Mouse (Mus musculus) MEL (cell line): Measurements from ENCODE around the gene Nlk. TPM values are rescaled to one million over a fixed set of nuclear protein-coding genes. Genes with fewer than 3 reads are reported as not detected.
A peak's percentile ranks its signal among the peaks of the same experiment; 100 is the strongest.

Experiments used
- DNase-seq: peaks from one replicate; pipeline ENCODE4 v3.0.0; 2011; ENCODE audit warnings: low read depth, low spot score
- H3K27ac ChIP-seq: 2 replicates; pipeline ENCODE4 v1.5.1; 2012; ENCODE audit warnings: low read depth, mild to moderate bottlenecking, control low read depth, low read length, moderate library complexity; ENCODE audit not compliant: control insufficient read depth
- H3K27me3 ChIP-seq, 2 experiments: fragments of 150-350 bp in 1 of 2; sonication (generic) in 1 of 2; 2 replicates each; pipeline ENCODE4 v1.6.1; 2012; ENCODE audit warnings: low read length in 2 of 2, mild to moderate bottlenecking in 2 of 2, improper control_type of control experiment in 1 of 2, moderate library complexity in 1 of 2; ENCODE audit not compliant: insufficient read depth in 2 of 2, control insufficient read depth in 1 of 2
- H3K36me3 ChIP-seq, 2 experiments: 2 replicates each; pipeline ENCODE4 v1.6.1; 2012 to 2014; ENCODE audit warnings: low read length in 2 of 2, improper control_type of control experiment in 1 of 2, inconsistent platforms in 1 of 2, mild to moderate bottlenecking in 1 of 2; ENCODE audit not compliant: insufficient read depth in 2 of 2, control insufficient read depth in 1 of 2
- H3K4me1 ChIP-seq, 2 experiments: fragments of 150-350 bp in 1 of 2; sonication (generic) in 1 of 2; 2 replicates each; pipeline ENCODE4 v1.6.1; 2012; ENCODE audit warnings: low read length in 2 of 2, improper control_type of control experiment in 1 of 2, mild to moderate bottlenecking in 1 of 2; ENCODE audit not compliant: insufficient read depth in 2 of 2, control insufficient read depth in 1 of 2
- H3K4me3 ChIP-seq, 2 experiments: fragments of 150-350 bp in 1 of 2; sonication (generic) in 1 of 2; 2 replicates each; pipeline ENCODE4 v1.5.1; 2012; ENCODE audit warnings: low read depth in 2 of 2, low read length in 2 of 2, mild to moderate bottlenecking in 2 of 2, moderate library complexity in 2 of 2, control low read depth in 1 of 2, improper control_type of control experiment in 1 of 2; ENCODE audit not compliant: control insufficient read depth in 1 of 2, insufficient read depth in 1 of 2
- H3K79me2 ChIP-seq: 2 replicates; pipeline ENCODE4 v1.6.1; 2012; ENCODE audit warnings: mild to moderate bottlenecking, low read length, moderate library complexity; ENCODE audit not compliant: control insufficient read depth, poor library complexity, insufficient read depth
- H3K9ac ChIP-seq: 2 replicates; pipeline ENCODE4 v1.6.1; 2012; ENCODE audit warnings: low read depth, mild to moderate bottlenecking, control low read depth, low read length, moderate library complexity; ENCODE audit not compliant: control insufficient read depth, poor library complexity, severe bottlenecking
- H3K9me3 ChIP-seq: fragments of 150-350 bp; sonication (generic); replicated peaks from 2 replicates; pipeline ENCODE4 v1.6.1; 2012; ENCODE audit warnings: mild to moderate bottlenecking, low read length, improper control_type of control experiment, moderate library complexity; ENCODE audit not compliant: insufficient read depth
- CTCF ChIP-seq, 3 experiments: IDR thresholded peaks in 2 of 3; conservative IDR thresholded peaks in 1 of 3; 2 replicates each; pipeline ENCODE4 v1.5.1; 2011 to 2012; ENCODE audit warnings: low read length in 3 of 3, low read depth in 2 of 3, mild to moderate bottlenecking in 2 of 3, improper control_type of control experiment in 1 of 3, inconsistent platforms in 1 of 3, mixed read lengths in 1 of 3, moderate library complexity in 1 of 3; ENCODE audit not compliant: control insufficient read depth in 1 of 3, insufficient read depth in 1 of 3, poor library complexity in 1 of 3, severe bottlenecking in 1 of 3
- EP300 ChIP-seq, 2 experiments: IDR thresholded peaks; 2 replicates each; pipeline ENCODE4 v1.6.1; 2011; ENCODE audit warnings: improper control_type of control experiment in 2 of 2, low read length in 2 of 2, low read depth in 1 of 2, mild to moderate bottlenecking in 1 of 2
- ETS1 ChIP-seq: IDR thresholded peaks from 2 replicates; pipeline ENCODE4 v1.6.1; 2012; ENCODE audit warnings: low read depth, mild to moderate bottlenecking, inconsistent platforms, low read length, improper control_type of control experiment, moderate library complexity
- GATA1 ChIP-seq: IDR thresholded peaks from 2 replicates; pipeline ENCODE4 v1.6.1; 2011; ENCODE audit warnings: low read depth, low read length, improper control_type of control experiment
- MAZ ChIP-seq: IDR thresholded peaks from 2 replicates; pipeline ENCODE4 v1.6.1; 2012; ENCODE audit warnings: low read depth, mild to moderate bottlenecking, inconsistent platforms, low read length, improper control_type of control experiment
- MEF2A ChIP-seq: IDR thresholded peaks from 2 replicates; pipeline ENCODE4 v1.6.1; 2014; ENCODE audit warnings: low read depth, mild to moderate bottlenecking, inconsistent platforms, low read length, improper control_type of control experiment; ENCODE audit not compliant: poor library complexity, insufficient replicate concordance, severe bottlenecking; ENCODE audit errors: extremely low read depth
- MYB ChIP-seq: IDR thresholded peaks from 2 replicates; pipeline ENCODE4 v1.6.1; 2011; ENCODE audit warnings: mild to moderate bottlenecking, low read depth, low read length, improper control_type of control experiment
- NELFE ChIP-seq: IDR thresholded peaks from 2 replicates; pipeline ENCODE4 v1.6.1; 2011; ENCODE audit warnings: low read depth, low read length, improper control_type of control experiment
- RCOR1 ChIP-seq: IDR thresholded peaks from 2 replicates; pipeline ENCODE4 v1.6.1; 2012; ENCODE audit warnings: low read depth, mild to moderate bottlenecking, inconsistent platforms, low read length, improper control_type of control experiment
- SMC3 ChIP-seq: IDR thresholded peaks from 2 replicates; pipeline ENCODE4 v1.6.1; 2011; ENCODE audit warnings: low read depth, low read length, improper control_type of control experiment
- TAL1 ChIP-seq: IDR thresholded peaks from 2 replicates; pipeline ENCODE4 v1.6.1; 2012; ENCODE audit warnings: mild to moderate bottlenecking, inconsistent platforms, low read length, moderate library complexity, mixed read lengths
- TBP ChIP-seq: IDR thresholded peaks from 2 replicates; pipeline ENCODE4 v1.8.0; 2011; ENCODE audit warnings: low read depth, low read length, improper control_type of control experiment
- UBTF ChIP-seq: IDR thresholded peaks from 2 replicates; pipeline ENCODE4 v1.6.1; 2012; ENCODE audit warnings: low read depth, mild to moderate bottlenecking, inconsistent platforms, low read length, improper control_type of control experiment, moderate library complexity, borderline replicate concordance; ENCODE audit not compliant: insufficient read depth
- USF1 ChIP-seq: IDR thresholded peaks from 2 replicates; pipeline ENCODE4 v1.6.1; 2014; ENCODE audit warnings: low read depth, mild to moderate bottlenecking, inconsistent platforms, low read length, improper control_type of control experiment, moderate library complexity
- ZMIZ1 ChIP-seq: IDR thresholded peaks from 2 replicates; pipeline ENCODE4 v1.6.1; 2012; ENCODE audit warnings: low read depth, mild to moderate bottlenecking, inconsistent platforms, low read length, improper control_type of control experiment, moderate library complexity
- polyA plus RNA-seq, 2 experiments: library from polyadenylated mRNA; stranded (reverse) in 1 of 2; unstranded in 1 of 2; fragments of >175 nt in 1 of 2; fragments of >200 nt in 1 of 2; gene quantifications; 2 replicates each; pipeline versions ENCODE4 v1.2.1 to v1.2.4; 2012; ENCODE audit warnings: low replicate concordance in 2 of 2, low read depth in 1 of 2; ENCODE audit not compliant: insufficient read length in 2 of 2, insufficient read depth in 1 of 2, missing spikeins in 1 of 2
- total RNA-seq: library from RNA; depleted of rRNA; stranded (reverse); fragments of 300-350 nt; gene quantifications from 2 replicates; pipeline ENCODE4 v1.2.3, GENCODE M21; 2012

The Nlk gene
- total and polyA plus RNA-seq, 3 experiments: 16.9 to 17.9 TPM; not detected in 1

GRCm38 (mm10) chr11:78582848-78583247 is 114.3 kb downstream of the Nlk start:
- no peaks in the 10 kb centered on the region for H3K9me3 ChIP-seq
- H3K36me3 ChIP-seq: peaks cover 4 to 10% of the 10 kb centered on the region in 2 experiments; a peak in 3 of 4 replicates
- no peak overlapping the region for H3K4me3 ChIP-seq
- H3K27me3 ChIP-seq: no peaks in the 10 kb centered on the region
- no peak overlapping the region for H3K9ac ChIP-seq
- peaks cover 0 to 2% of the 10 kb centered on the region in 2 experiments; a peak in 2 of 4 replicates for H3K4me1 ChIP-seq
- no peaks in the 10 kb centered on the region for H3K79me2 ChIP-seq
- H3K27ac ChIP-seq: no peak overlapping the region
- no peak for TF ChIP-seq NELFE
- peak; percentile 51; the same call in 1 of the 2 replicates for TF ChIP-seq ETS1
- TF ChIP-seq TAL1: peak; percentile 19; the same call in 1 of the 2 replicates
- peak; percentile 33; the same call in 1 of the 2 replicates for TF ChIP-seq USF1
- TF ChIP-seq MAZ: no peak
- TF ChIP-seq TBP: no peak
- TF ChIP-seq GATA1: peak; percentile 56
- TF ChIP-seq EP300 (IDR thresholded peaks at IDR 0.05; ENCODE audit: low read depth in 1 of 2, low read length in 2 of 2): peak; percentile 53 to 71
- no peak for TF ChIP-seq ZMIZ1
- peak; percentile 23; the same call in 1 of the 2 replicates for TF ChIP-seq MYB
- no peak for DNase-seq

DNA sequence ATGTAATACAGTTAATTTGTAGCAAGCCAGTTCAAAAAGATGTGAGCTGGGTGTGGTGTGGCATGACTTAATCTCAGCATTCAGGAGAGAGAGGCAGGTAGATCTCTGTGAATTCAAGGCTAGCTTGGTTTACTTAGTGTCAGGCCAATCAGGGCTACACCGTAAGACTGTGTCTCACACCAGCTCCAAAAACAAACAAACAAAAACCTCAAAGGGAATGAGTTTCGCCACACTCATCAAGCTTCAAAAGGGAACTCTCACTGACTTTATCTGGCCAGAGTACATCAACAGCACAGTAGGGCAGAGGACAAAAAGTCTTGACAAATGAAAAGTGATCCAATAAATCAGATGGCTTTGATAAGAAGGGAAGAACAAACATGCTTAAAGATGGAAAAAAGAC is 122.2 kb downstream of the Nlk start:
- TF ChIP-seq GATA1 (0 out of 2 replicates have a peak, but pooled peaks have one; percentile 28), RCOR1 (no peak), MEF2A (no peak), MYB (no peak), UBTF (no peak), CTCF (IDR thresholded peaks at IDR 0.05 in 2 of 3, conservative IDR thresholded peaks at IDR 0.05 in 1 of 3; ENCODE audit: control insufficient read depth in 1 of 3, insufficient read depth in 1 of 3, low read depth in 2 of 3, low read length in 3 of 3, poor library complexity in 1 of 3, severe bottlenecking in 1 of 3) (no peak), SMC3 (no peak)
- no peak for DNase-seq
- Histone ChIP-seq H3K27ac (no peak overlapping the region), H3K9me3 (no peaks in the 10 kb centered on the region), H3K79me2 (no peaks in the 10 kb centered on the region), H3K36me3 (peaks cover 3 to 14% of the 10 kb centered on the region in 2 experiments), H3K27me3 (no peaks in the 10 kb centered on the region), H3K9ac (no peak overlapping the region), H3K4me1 (peaks cover 11 to 12% of the 10 kb centered on the region in 2 experiments), H3K4me3 (no peak overlapping the region)
